Mouse (Mus musculus) embryonic fibroblast, embryonic 13.5 days (primary cell): Measurements from ENCODE around the gene Bpifb1.

Experiments used
- CTCF ChIP-seq: IDR thresholded peaks from 2 replicates; pipeline ENCODE4 v1.5.1; 2011; ENCODE audit warnings: mild to moderate bottlenecking, control low read depth, low read length, moderate library complexity, borderline replicate concordance; ENCODE audit not compliant: insufficient read depth
- POLR2A ChIP-seq: IDR thresholded peaks from 2 replicates; pipeline ENCODE4 v1.6.1; 2011; ENCODE audit warnings: low read depth, mild to moderate bottlenecking, control low read depth, low read length, moderate library complexity

DNA sequence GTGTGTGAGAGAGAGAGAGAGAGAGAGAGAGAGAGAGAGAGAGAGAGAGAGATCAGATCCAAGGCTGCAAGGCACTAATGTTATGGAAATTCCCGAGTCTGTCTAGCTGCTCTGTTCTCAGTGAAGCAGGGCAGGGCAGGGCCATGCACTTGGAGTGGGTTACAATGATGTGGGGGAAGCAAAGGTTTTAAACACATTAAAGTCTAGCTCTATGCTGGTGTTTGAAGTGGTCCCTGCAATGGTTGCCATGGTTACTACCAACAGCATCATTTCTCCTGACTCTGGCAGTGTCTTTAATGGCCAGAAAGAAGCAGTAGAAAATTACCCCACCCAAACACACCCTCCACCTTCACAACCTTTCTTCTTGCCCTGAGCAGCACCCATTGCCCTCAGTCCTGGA, 20.5 kb downstream of the Bpifb1 start:
- TF ChIP-seq CTCF, result no peak
- TF ChIP-seq POLR2A, result no peak
